Mouse (Mus musculus): ENCODE data around the gene Armh3.
A peak's percentile ranks its signal among the peaks of the same experiment; 100 is the strongest.

- no peak for TF ChIP-seq EP300 (optimal IDR thresholded peaks at IDR 0.05)
- TF ChIP-seq CTCF (IDR thresholded peaks at IDR 0.05; ENCODE audit: low read depth), result peak; percentile 9; the same call in 1 of the 2 replicates
Measured at GRCm38 (mm10) chr19:46045696-46046311, 47.5 kb upstream of the Armh3 start.
